Mouse (Mus musculus) thymus, adult 2 months (tissue): ENCODE data around the gene Gm826.

Experiments used
- CTCF ChIP-seq: fragments of 200-500 bp; IDR thresholded peaks from 2 replicates; pipeline ENCODE4 v1.5.1; 2012; ENCODE audit warnings: mild to moderate bottlenecking, control low read depth, low read length, moderate library complexity, borderline replicate concordance; ENCODE audit not compliant: control insufficient read depth, poor library complexity, insufficient read depth; ENCODE audit errors: extremely low read depth
- POLR2A ChIP-seq: fragments of 200-500 bp; IDR thresholded peaks from 2 replicates; pipeline ENCODE4 v1.6.1; 2012; ENCODE audit warnings: mild to moderate bottlenecking, low read length, control low read depth, moderate library complexity; ENCODE audit not compliant: control insufficient read depth, poor library complexity, insufficient read depth; ENCODE audit errors: extremely low read depth

GRCm38 (mm10) chr2:160365107-160365911 lies 31.3 kb upstream of the Gm826 start:
- TF ChIP-seq POLR2A, result no peak
- no peak for TF ChIP-seq CTCF
